Mouse (Mus musculus) liver, adult 2 months (tissue): ENCODE measurements at regions not wholly inside any gene's neighbourhood (a gene's known extent, or its start where the extent isn't known, plus 50 kb on each side); places are given as distances from the start of the nearest gene placed in this dataset.

Source experiments
- CTCF ChIP-seq: fragments of 200-500 bp; IDR thresholded peaks from 2 replicates; pipeline ENCODE4 v1.5.1; 2011; ENCODE audit warnings: low read depth, low read length, control low read depth
- POLR2A ChIP-seq: fragments of 200-500 bp; IDR thresholded peaks from 2 replicates; pipeline ENCODE4 v1.6.1; 2011; ENCODE audit warnings: low read length, control low read depth; ENCODE audit not compliant: insufficient read depth; ENCODE audit errors: extremely low read depth

DNA sequence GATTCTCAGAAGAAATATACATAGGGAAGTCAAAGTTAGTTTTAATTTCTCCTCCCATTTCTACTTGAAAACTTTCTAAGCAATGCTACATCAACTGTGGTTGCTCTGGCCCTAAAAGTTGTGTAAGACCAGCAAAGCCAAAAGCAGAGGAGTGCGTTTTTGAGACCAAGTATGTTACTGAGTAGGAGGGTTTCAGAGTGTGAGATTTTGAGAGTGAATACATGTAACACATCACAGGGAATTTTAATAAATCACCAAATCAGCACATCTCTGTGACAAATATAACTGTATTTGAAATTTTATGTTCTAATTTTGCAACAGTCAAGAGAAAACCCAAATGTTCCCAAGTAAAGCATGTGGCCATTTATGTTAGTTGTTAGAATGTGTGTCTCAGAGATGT, 234.6 kb downstream of the Dmac1 start:
- TF ChIP-seq POLR2A (no peak), CTCF (no peak)
